Mouse (Mus musculus) hindbrain, embryonic 12.5 days (tissue): ENCODE data around the gene Ubxn2a. TPM values are rescaled to one million over a fixed set of nuclear protein-coding genes. Genes with fewer than 3 reads are reported as not detected.
"Not testable (repeated sequence)": the region's sequence is repeated elsewhere in the genome, so short reads cannot be mapped to it uniquely, and the experiment has no call there.

ENCODE experiments used
- ATAC-seq: fragments of 200-750 bp; cut with Nextera tagmentation; 2 replicates; pipeline ENCODE4 v1.8.0; 2017; ENCODE audit warnings: moderate TSS enrichment; ENCODE audit not compliant: low FRiP score
- H3K27ac ChIP-seq: fragments of 300-500 bp; sonication (generic); 2 replicates; pipeline ENCODE4 v1.5.1; 2016; ENCODE audit warnings: mild to moderate bottlenecking
- H3K27me3 ChIP-seq: fragments of 300-500 bp; sonication (generic); 2 replicates; pipeline ENCODE4 v1.6.1; 2016; ENCODE audit warnings: mild to moderate bottlenecking
- H3K36me3 ChIP-seq: fragments of 300-500 bp; sonication (generic); 2 replicates; pipeline ENCODE4 v1.6.1; 2016; ENCODE audit warnings: mild to moderate bottlenecking
- H3K4me1 ChIP-seq: fragments of 300-500 bp; sonication (generic); 2 replicates; pipeline ENCODE4 v1.6.1; 2016
- H3K4me2 ChIP-seq: fragments of 300-500 bp; sonication (generic); replicated peaks from 2 replicates; pipeline ENCODE4 v1.6.1; 2016; ENCODE audit warnings: mild to moderate bottlenecking
- H3K4me3 ChIP-seq: fragments of 300-500 bp; sonication (generic); 2 replicates; pipeline ENCODE4 v1.5.1; 2016; ENCODE audit warnings: mild to moderate bottlenecking
- H3K9ac ChIP-seq: fragments of 300-500 bp; sonication (generic); 2 replicates; pipeline ENCODE4 v1.6.1; 2016; ENCODE audit warnings: mild to moderate bottlenecking, moderate library complexity
- H3K9me3 ChIP-seq: fragments of 300-500 bp; sonication (generic); replicated peaks from 2 replicates; pipeline ENCODE4 v1.6.1; 2016; ENCODE audit warnings: mild to moderate bottlenecking
- WGBS: fragments of 180-500 bp; shearing (Covaris S2); methylation state at CpG from one replicate; pipeline ENCODE4 v1.1.7; 2016; 5-methylcytosine and 5-hydroxymethylcytosine counted together
- polyA plus RNA-seq: library from polyadenylated mRNA; unstranded; fragments of >200 nt; fragmentation: Nextera tagmentation; extraction: Ambion mirVana; gene quantifications from 2 replicates; pipeline ENCODE4 v1.2.1, GENCODE M21; 2016

The Ubxn2a gene
- 36.0 and 38.9 TPM in 2 replicates for polyA plus RNA-seq

- WGBS, result under 1% methylated on average over 121 of the region's 125 CpGs
- Histone ChIP-seq H3K9me3 (no peaks in the 10 kb centered on the region), H3K27me3 (no peaks in the 10 kb centered on the region), H3K4me3 (peak within 1 kb of the TSS; percentile 72), H3K4me2 (peak within 1 kb of the TSS; percentile 77), H3K27ac (peak within 1 kb of the TSS; percentile 87), H3K9ac (peak within 1 kb of the TSS; percentile 82), H3K4me1 (no peaks in the 10 kb centered on the region), H3K36me3 (no peaks in the 10 kb centered on the region)
- peak; percentile 96 for ATAC-seq
Measured at GRCm38 (mm10) chr12:4906951-4907906, at the start of gene Ubxn2a. TSS of gene Ubxn2a (minus strand) at chr12:4907705.

DNA sequence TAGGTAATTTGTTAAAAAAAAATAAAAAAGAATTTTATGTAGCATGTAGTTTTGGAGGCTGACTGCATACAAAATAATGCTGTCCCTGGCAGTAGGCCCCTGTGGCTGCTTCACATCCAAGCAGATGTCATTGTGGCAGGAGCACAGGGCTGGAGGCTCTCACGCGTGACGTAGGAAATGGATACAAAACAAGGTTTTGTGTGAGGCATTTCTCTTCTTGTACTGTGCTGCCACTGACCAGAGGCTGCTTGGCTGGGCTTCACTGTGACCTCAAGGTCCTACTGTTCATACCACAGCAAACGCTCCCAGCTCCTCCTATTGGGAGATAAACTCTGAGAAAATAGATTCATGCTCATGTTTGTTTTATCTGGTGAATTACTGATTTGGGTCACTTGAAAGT, 45.7 kb upstream of the Ubxn2a start:
- Histone ChIP-seq H3K27ac (no peak overlapping the region), H3K27me3 (no peaks in the 10 kb centered on the region), H3K4me1 (no peaks in the 10 kb centered on the region), H3K9me3 (no peaks in the 10 kb centered on the region), H3K36me3 (peaks cover 53% of the 10 kb centered on the region), H3K4me3 (no peak overlapping the region), H3K4me2 (no peak overlapping the region), H3K9ac (no peak overlapping the region)
- no peak for ATAC-seq
- 93% methylated on average over 4 of the region's 4 CpGs for WGBS

DNA sequence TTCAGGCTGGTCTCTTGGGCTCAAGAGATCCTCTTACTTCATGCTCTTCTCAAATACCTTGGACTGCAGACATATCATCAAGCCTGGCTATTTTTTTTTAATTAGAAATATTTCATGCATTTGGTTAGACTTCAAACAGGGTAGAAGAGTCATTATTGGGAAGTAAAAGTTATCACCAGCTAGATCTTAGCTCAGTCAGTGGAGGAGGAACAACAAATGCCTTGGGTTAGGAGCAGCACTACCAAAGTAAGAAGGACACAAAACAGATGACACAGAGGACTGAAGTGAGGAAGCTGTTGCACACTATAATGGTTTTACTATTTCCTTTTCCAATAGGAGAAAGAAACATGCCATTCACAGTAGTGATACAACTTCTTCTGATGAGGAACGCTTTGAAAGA, 44.8 kb upstream of the Ubxn2a start:
- H3K4me3 ChIP-seq, result no peak overlapping the region
- peaks cover 57% of the 10 kb centered on the region for H3K36me3 ChIP-seq
- H3K4me1 ChIP-seq, result no peaks in the 10 kb centered on the region
- no peak overlapping the region for H3K4me2 ChIP-seq
- ATAC-seq, result no peak
- 95% methylated on average over 1 of the region's 1 CpGs for WGBS
- no peaks in the 10 kb centered on the region for H3K9me3 ChIP-seq
- no peak overlapping the region for H3K9ac ChIP-seq
- H3K27me3 ChIP-seq, result no peaks in the 10 kb centered on the region
- H3K27ac ChIP-seq, result no peak overlapping the region

DNA sequence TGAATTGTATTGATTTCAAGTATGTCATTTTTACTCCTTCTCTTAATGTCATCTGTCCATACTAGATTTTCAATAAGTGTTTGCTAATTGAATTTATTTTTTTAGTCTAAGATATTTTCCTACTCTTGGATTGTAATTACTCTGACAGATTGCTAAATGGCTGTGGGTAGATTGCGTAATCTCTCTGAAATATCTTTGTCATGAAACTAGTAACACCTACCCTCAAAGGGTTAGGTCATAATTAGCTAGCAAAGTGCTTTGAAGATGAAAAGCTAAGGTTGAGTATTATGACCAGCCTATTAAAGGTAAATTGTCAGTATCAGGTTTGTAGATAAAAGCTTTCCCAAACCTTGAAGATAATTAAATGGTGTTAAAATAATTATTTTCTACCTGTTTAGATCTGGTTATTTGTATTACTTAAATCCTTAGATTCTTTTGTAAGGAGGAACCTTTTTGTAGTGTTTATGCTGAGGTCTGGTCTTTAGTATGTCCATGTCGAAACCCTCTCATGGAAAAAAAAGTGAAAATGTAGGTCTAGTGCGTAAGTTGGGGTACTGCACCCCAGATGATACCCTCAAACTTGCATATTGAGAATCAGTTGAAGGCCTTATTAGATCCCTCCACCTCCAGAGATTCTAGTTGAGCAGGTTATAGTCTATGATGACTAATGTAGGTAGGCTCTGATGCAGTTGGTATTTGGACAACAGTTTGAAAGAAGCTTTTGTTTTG, 23.5 kb upstream of the Ubxn2a start:
- Histone ChIP-seq H3K9ac (no peak overlapping the region), H3K27ac (no peak overlapping the region), H3K36me3 (no peaks in the 10 kb centered on the region), H3K4me3 (no peak overlapping the region), H3K27me3 (no peaks in the 10 kb centered on the region), H3K4me2 (no peak overlapping the region), H3K4me1 (no peaks in the 10 kb centered on the region), H3K9me3 (no peaks in the 10 kb centered on the region)
- WGBS, result 92% methylated on average over 3 of the region's 3 CpGs
- ATAC-seq, result no peak

GRCm38 (mm10) chr12:4928197-4928596, 20.7 kb upstream of the Ubxn2a start:
- H3K27ac ChIP-seq, result no peak overlapping the region
- H3K4me2 ChIP-seq, result no peak overlapping the region
- no peak overlapping the region for H3K9ac ChIP-seq
- no peak for ATAC-seq
- H3K9me3 ChIP-seq, result no peaks in the 10 kb centered on the region
- no peaks in the 10 kb centered on the region for H3K36me3 ChIP-seq
- H3K27me3 ChIP-seq, result no peaks in the 10 kb centered on the region
- no peak overlapping the region for H3K4me3 ChIP-seq
- WGBS, result 95% methylated on average over 2 of the region's 2 CpGs
- H3K4me1 ChIP-seq, result no peaks in the 10 kb centered on the region

GRCm38 (mm10) chr12:4917805-4918591, 10.5 kb upstream of the Ubxn2a start:
- H3K9ac ChIP-seq, result peak overlapping the region; percentile 99
- peak; percentile 73 for ATAC-seq
- under 1% methylated on average over 48 of the region's 48 CpGs for WGBS
- peak overlapping the region; percentile 63 for H3K4me2 ChIP-seq
- no peaks in the 10 kb centered on the region for H3K9me3 ChIP-seq
- H3K4me3 ChIP-seq, result peak overlapping the region; percentile 81
- no peaks in the 10 kb centered on the region for H3K27me3 ChIP-seq
- peak overlapping the region; percentile 100 for H3K27ac ChIP-seq
- peaks cover 9% of the 10 kb centered on the region for H3K4me1 ChIP-seq
- no peaks in the 10 kb centered on the region for H3K36me3 ChIP-seq

GRCm38 (mm10) chr12:4916994-4917804, 9.7 kb upstream of the Ubxn2a start, which contains the start of gene Atad2b:
TSS of gene Atad2b (plus strand) at chr12:4917353.
- peak; percentile 97 for ATAC-seq
- Histone ChIP-seq H3K9ac (peak within 1 kb of the TSS; percentile 99), H3K9me3 (no peaks in the 10 kb centered on the region), H3K4me3 (peak within 1 kb of the TSS; percentile 81), H3K27me3 (no peaks in the 10 kb centered on the region), H3K4me2 (peak within 1 kb of the TSS; percentile 63), H3K4me1 (peaks cover 9% of the 10 kb centered on the region), H3K36me3 (no peaks in the 10 kb centered on the region), H3K27ac (peak within 1 kb of the TSS; percentile 100)
- under 1% methylated on average over 80 of the region's 89 CpGs for WGBS

GRCm38 (mm10) chr12:4914944-4915343, 7.4 kb upstream of the Ubxn2a start:
- 86% methylated on average over 3 of the region's 3 CpGs for WGBS
- Histone ChIP-seq H3K27ac (no peak overlapping the region), H3K27me3 (no peaks in the 10 kb centered on the region), H3K4me2 (no peak overlapping the region), H3K9ac (no peak overlapping the region), H3K36me3 (no peaks in the 10 kb centered on the region), H3K9me3 (no peaks in the 10 kb centered on the region), H3K4me1 (peaks cover 9% of the 10 kb centered on the region), H3K4me3 (no peak overlapping the region)
- ATAC-seq, result no peak

DNA sequence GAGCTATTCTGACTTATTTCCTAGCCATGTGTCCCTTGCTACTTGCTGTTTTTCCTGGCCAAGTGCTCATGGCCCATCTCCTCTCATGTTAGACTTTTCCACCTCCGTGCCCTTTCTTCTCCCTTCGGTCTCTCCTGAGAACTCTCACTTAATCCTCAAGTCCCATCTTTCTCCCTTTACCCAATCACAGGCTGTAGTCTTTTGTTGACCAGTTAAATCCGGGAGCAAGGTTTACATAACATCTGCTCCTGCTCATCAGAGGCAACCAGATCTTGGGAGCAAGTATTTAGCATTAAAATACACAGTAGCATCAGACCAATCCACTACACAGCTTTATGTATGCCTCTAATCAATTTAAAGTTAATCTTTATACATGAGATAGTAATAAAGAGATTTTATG, 6.9 kb upstream of the Ubxn2a start:
- peaks cover 5% of the 10 kb centered on the region for H3K4me1 ChIP-seq
- no peaks in the 10 kb centered on the region for H3K27me3 ChIP-seq
- WGBS, result 47% methylated on average over 3 of the region's 3 CpGs
- H3K4me2 ChIP-seq, result no peak overlapping the region
- H3K27ac ChIP-seq, result no peak overlapping the region
- no peaks in the 10 kb centered on the region for H3K9me3 ChIP-seq
- no peak overlapping the region for H3K9ac ChIP-seq
- no peak for ATAC-seq
- H3K36me3 ChIP-seq, result no peaks in the 10 kb centered on the region
- no peak overlapping the region for H3K4me3 ChIP-seq

GRCm38 (mm10) chr12:4911716-4912115, 4.2 kb upstream of the Ubxn2a start:
- WGBS, result 91% methylated on average over 4 of the region's 4 CpGs
- Histone ChIP-seq H3K9ac (no peak overlapping the region), H3K27ac (no peak overlapping the region), H3K4me3 (no peak overlapping the region), H3K9me3 (no peaks in the 10 kb centered on the region), H3K4me2 (no peak overlapping the region), H3K36me3 (no peaks in the 10 kb centered on the region), H3K4me1 (no peaks in the 10 kb centered on the region), H3K27me3 (no peaks in the 10 kb centered on the region)
- ATAC-seq, result no peak

GRCm38 (mm10) chr12:4910496-4910895, 3.0 kb upstream of the Ubxn2a start:
- H3K4me2 ChIP-seq, H3K27ac ChIP-seq, H3K9me3 ChIP-seq, ATAC-seq, H3K36me3 ChIP-seq, H3K4me3 ChIP-seq, H3K27me3 ChIP-seq, H3K9ac ChIP-seq, H3K4me1 ChIP-seq: not testable (repeated sequence)
- WGBS, result 100% methylated on average over 1 of the region's 1 CpGs
